Mouse (Mus musculus) liver, embryonic 18 days (tissue): ENCODE measurements around the gene Olfr1356. TPM values are rescaled to one million over a fixed set of nuclear protein-coding genes. Genes with fewer than 3 reads are reported as not detected.

Source experiments
- polyA plus RNA-seq: library from polyadenylated mRNA; depleted of rRNA; stranded (reverse); fragments of >200 nt; gene quantifications from 2 replicates; pipeline ENCODE4 v1.2.3, GENCODE M21; 2012; rRNA removed

The Olfr1356 gene
- not detected in 2 replicates for polyA plus RNA-seq

GRCm38 (mm10) chr10:78852066-78852465 is at the start of gene Olfr1356:
Gene Olfr1356 (minus strand): TSS chr10:78852166.

DNA sequence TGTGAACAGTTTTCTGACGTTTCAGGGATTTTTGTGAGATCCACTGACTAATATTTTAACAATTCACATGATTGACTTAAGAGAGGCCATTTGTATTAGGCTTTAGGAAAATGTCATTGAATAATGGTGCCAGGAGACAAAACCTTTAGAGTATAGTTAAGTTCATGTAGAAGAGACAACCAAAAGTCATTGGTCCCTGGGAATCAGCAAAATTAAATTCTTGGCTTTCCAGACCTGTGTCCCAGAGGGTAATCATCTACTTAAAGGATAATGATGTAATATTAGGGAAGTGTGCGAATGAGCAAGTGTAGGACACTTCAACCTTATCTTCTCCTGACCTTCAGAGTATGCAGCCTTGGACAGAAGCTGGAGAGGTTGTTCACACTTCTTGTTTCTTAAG is 23.3 kb upstream of the Olfr1356 start, which contains the start of gene Olfr1355:
Olfr1355 (plus strand) TSS at position 301 of the 400 bp plus-strand sequence.

Other genes starting within 250 kb of the Olfr1356 start
- not detected in 2 replicates for gene Olfr1357, start 234.1 kb downstream of the Olfr1356 start, polyA plus RNA-seq
- not detected in 2 replicates for gene Casp14, start 133.9 kb downstream of the Olfr1356 start, polyA plus RNA-seq
- not detected in 2 replicates for gene Ccdc105, start 99.1 kb downstream of the Olfr1356 start, polyA plus RNA-seq
- 0.22 and 0.27 TPM in 2 replicates for gene Slc1a6, start 71.7 kb downstream of the Olfr1356 start, polyA plus RNA-seq
- gene Olfr1355, start 23.4 kb upstream of the Olfr1356 start, polyA plus RNA-seq, result not detected in 2 replicates
- not detected in 2 replicates for gene Olfr1354, start 61.0 kb upstream of the Olfr1356 start, polyA plus RNA-seq
- not detected in 2 replicates for gene Olfr8, start 98.5 kb upstream of the Olfr1356 start, polyA plus RNA-seq
- gene Olfr1353, start 111.1 kb upstream of the Olfr1356 start, polyA plus RNA-seq, result not detected in 2 replicates
- not detected in 2 replicates for gene Olfr1352, start 128.9 kb upstream of the Olfr1356 start, polyA plus RNA-seq
- gene Olfr1351, start 160.3 kb upstream of the Olfr1356 start, polyA plus RNA-seq, result not detected in 2 replicates
- not detected in 2 replicates for gene Olfr57, start 176.6 kb upstream of the Olfr1356 start, polyA plus RNA-seq
- 1.9 and 2.0 TPM in 2 replicates for gene 2610008E11Rik, start 245.4 kb upstream of the Olfr1356 start, polyA plus RNA-seq